Mouse (Mus musculus): ENCODE measurements around the gene Shisa9. TPM values are rescaled to one million over a fixed set of nuclear protein-coding genes. Genes with fewer than 3 reads are reported as not detected.
A peak's percentile ranks its signal among the peaks of the same experiment; 100 is the strongest.

Shisa9 gene
- polyA plus RNA-seq, 1 experiment from 2014 or later: 2.1 TPM

- no peaks in the 10 kb centered on the region for H3K36me3 ChIP-seq (ENCODE audit: control insufficient read depth, insufficient read depth, low read length)
- H3K9me3 ChIP-seq (ENCODE audit: control insufficient read depth, low read depth, low read length): no peaks in the 10 kb centered on the region
- H3K27ac ChIP-seq (ENCODE audit: low read length): no peak overlapping the region
- peak overlapping the region; percentile 43 for H3K4me3 ChIP-seq (ENCODE audit: low read depth, low read length)
- H3K4me1 ChIP-seq (ENCODE audit: control insufficient read depth, insufficient read depth, low read length): peaks cover 11% of the 10 kb centered on the region; the same call in 1 of the 2 replicates
- H3K27me3 ChIP-seq (ENCODE audit: control insufficient read depth, insufficient read depth, low read length): peaks cover 37% of the 10 kb centered on the region
- peak overlapping the region; percentile 78 for H3K4me2 ChIP-seq (replicated peaks; ENCODE audit: low read depth, low read length)
- no peak for ATAC-seq (ENCODE audit: insufficient number of reproducible peaks, insufficient read depth, low FRiP score, low read depth)
- no peak overlapping the region for H3K9ac ChIP-seq (replicated peaks; ENCODE audit: low read depth, low read length)
- 1% methylated on average over 25 of the region's 25 CpGs for WGBS
Measured at GRCm38 (mm10) chr16:11983106-11983615, 752 bp upstream of the Shisa9 start.

DNA sequence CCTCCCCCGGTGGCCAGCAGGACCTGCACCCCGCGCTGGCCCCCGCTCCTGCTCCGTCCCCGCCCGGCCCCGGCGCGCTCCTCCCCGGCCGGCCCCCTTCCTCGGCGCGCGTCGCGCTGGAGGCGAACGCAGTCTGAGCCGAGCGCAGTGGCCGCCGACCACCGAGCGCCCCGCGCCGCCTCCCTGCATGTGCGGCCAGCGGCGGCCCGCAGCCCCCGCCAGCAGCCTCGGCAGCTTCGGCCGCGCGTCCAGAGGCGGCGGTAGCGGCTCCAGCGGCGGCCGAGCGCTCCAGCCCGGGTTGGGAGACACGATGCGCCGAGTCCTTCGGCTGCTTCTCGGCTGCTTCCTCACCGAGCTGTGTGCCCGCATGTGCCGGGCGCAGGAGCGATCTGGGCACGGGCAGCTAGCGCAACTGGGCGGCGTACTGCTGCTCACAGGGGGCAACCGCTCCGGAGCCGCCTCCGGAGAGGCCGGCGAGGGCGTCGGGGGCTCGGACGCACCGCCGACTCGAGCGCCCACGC, 418 bp downstream of the Shisa9 start:
- ATAC-seq (ENCODE audit: insufficient number of reproducible peaks, insufficient read depth, low FRiP score, low read depth): peak; percentile 66; the same call in 1 of the 2 replicates
- Histone ChIP-seq H3K4me3 (ENCODE audit: low read depth, low read length) (peak overlapping the region; percentile 43), H3K27ac (ENCODE audit: low read length) (no peak overlapping the region), H3K9me3 (ENCODE audit: control insufficient read depth, low read depth, low read length) (no peaks in the 10 kb centered on the region), H3K9ac (replicated peaks; ENCODE audit: low read depth, low read length) (no peak overlapping the region; the same call in 1 of the 2 replicates), H3K36me3 (ENCODE audit: control insufficient read depth, insufficient read depth, low read length) (no peaks in the 10 kb centered on the region), H3K4me2 (replicated peaks; ENCODE audit: low read depth, low read length) (peak overlapping the region; percentile 78), H3K27me3 (ENCODE audit: control insufficient read depth, insufficient read depth, low read length) (peaks cover 37% of the 10 kb centered on the region), H3K4me1 (ENCODE audit: control insufficient read depth, insufficient read depth, low read length) (peaks cover 11% of the 10 kb centered on the region; the same call in 1 of the 2 replicates)
- 1% methylated on average over 61 of the region's 76 CpGs for WGBS

GRCm38 (mm10) chr16:11987056-11987455, 3.1 kb downstream of the Shisa9 start:
- Histone ChIP-seq H3K9ac (replicated peaks; ENCODE audit: low read depth, low read length) (no peak overlapping the region), H3K9me3 (ENCODE audit: control insufficient read depth, low read depth, low read length) (no peaks in the 10 kb centered on the region), H3K4me3 (ENCODE audit: low read depth, low read length) (no peak overlapping the region), H3K36me3 (ENCODE audit: control insufficient read depth, insufficient read depth, low read length) (no peaks in the 10 kb centered on the region), H3K4me2 (replicated peaks; ENCODE audit: low read depth, low read length) (no peak overlapping the region), H3K27ac (ENCODE audit: low read length) (no peak overlapping the region), H3K27me3 (ENCODE audit: control insufficient read depth, insufficient read depth, low read length) (peaks cover 34% of the 10 kb centered on the region), H3K4me1 (ENCODE audit: control insufficient read depth, insufficient read depth, low read length) (peaks cover 11% of the 10 kb centered on the region; the same call in 1 of the 2 replicates)
- ATAC-seq (ENCODE audit: insufficient number of reproducible peaks, insufficient read depth, low FRiP score, low read depth): no peak
- WGBS: 81% methylated on average over 4 of the region's 4 CpGs

DNA sequence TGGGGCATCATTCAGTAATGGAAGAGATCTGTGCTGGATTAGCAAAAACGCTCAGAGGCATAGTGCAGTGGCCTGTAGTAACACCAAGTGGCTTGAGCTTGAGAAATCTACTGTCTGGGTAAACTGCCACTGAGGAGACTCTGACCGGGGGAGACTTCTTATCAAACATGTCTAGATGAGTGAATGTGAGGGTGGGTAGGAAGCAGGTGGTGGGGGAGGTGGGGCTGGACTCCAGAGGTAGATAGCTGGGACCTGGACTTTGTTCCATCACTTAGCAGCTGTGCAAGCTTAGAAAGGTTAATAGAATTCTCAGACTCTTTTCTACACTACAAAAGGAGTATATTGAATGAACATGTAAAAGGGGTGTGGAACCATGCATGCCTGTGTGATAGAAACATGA, 21.3 kb downstream of the Shisa9 start:
- Histone ChIP-seq H3K4me3 (ENCODE audit: low read depth, low read length) (no peak overlapping the region), H3K9ac (replicated peaks; ENCODE audit: low read depth, low read length) (no peak overlapping the region), H3K27ac (ENCODE audit: low read length) (no peak overlapping the region), H3K27me3 (ENCODE audit: control insufficient read depth, insufficient read depth, low read length) (no peaks in the 10 kb centered on the region), H3K4me1 (ENCODE audit: control insufficient read depth, insufficient read depth, low read length) (no peaks in the 10 kb centered on the region), H3K36me3 (ENCODE audit: control insufficient read depth, insufficient read depth, low read length) (no peaks in the 10 kb centered on the region), H3K9me3 (ENCODE audit: control insufficient read depth, low read depth, low read length) (no peaks in the 10 kb centered on the region), H3K4me2 (replicated peaks; ENCODE audit: low read depth, low read length) (no peak overlapping the region)
- no peak for ATAC-seq (ENCODE audit: insufficient number of reproducible peaks, insufficient read depth, low FRiP score, low read depth)
- 70% methylated on average over 2 of the region's 2 CpGs for WGBS

- H3K4me1 ChIP-seq (ENCODE audit: control insufficient read depth, insufficient read depth, low read length): no peaks in the 10 kb centered on the region
- H3K27me3 ChIP-seq (ENCODE audit: control insufficient read depth, insufficient read depth, low read length): no peaks in the 10 kb centered on the region
- H3K4me3 ChIP-seq (ENCODE audit: low read depth, low read length): no peak overlapping the region
- no peak overlapping the region for H3K27ac ChIP-seq (ENCODE audit: low read length)
- no peaks in the 10 kb centered on the region for H3K36me3 ChIP-seq (ENCODE audit: control insufficient read depth, insufficient read depth, low read length)
- no peaks in the 10 kb centered on the region for H3K9me3 ChIP-seq (ENCODE audit: control insufficient read depth, low read depth, low read length)
- no peak overlapping the region for H3K4me2 ChIP-seq (replicated peaks; ENCODE audit: low read depth, low read length)
- WGBS: 77% methylated on average over 3 of the region's 3 CpGs
- no peak for ATAC-seq (ENCODE audit: insufficient number of reproducible peaks, insufficient read depth, low FRiP score, low read depth)
- no peak overlapping the region for H3K9ac ChIP-seq (replicated peaks; ENCODE audit: low read depth, low read length)
Measured at GRCm38 (mm10) chr16:12010136-12010535, 26.2 kb downstream of the Shisa9 start.

DNA sequence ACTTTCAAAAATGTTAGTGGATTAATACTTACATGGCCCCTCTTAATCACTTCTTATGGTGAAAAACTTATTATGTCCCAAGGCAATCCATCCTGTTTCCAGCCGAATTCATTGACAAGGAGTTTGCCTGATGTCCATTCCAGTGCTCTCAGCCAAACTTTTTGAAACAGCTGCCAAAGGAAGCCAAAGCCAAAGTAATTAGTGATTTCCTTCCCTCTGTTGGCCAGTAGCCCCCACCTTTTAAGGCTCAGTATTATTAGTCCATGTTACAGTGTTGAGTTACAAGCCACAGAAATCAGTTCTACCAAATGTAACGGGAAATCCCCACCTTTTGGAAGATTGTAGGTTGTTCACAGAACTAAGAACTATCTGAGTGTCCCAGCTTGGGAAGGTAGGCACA, 28.8 kb downstream of the Shisa9 start:
- Histone ChIP-seq H3K36me3 (ENCODE audit: control insufficient read depth, insufficient read depth, low read length) (no peaks in the 10 kb centered on the region), H3K4me2 (replicated peaks; ENCODE audit: low read depth, low read length) (no peak overlapping the region), H3K4me3 (ENCODE audit: low read depth, low read length) (no peak overlapping the region), H3K9me3 (ENCODE audit: control insufficient read depth, low read depth, low read length) (no peaks in the 10 kb centered on the region), H3K4me1 (ENCODE audit: control insufficient read depth, insufficient read depth, low read length) (no peaks in the 10 kb centered on the region), H3K9ac (replicated peaks; ENCODE audit: low read depth, low read length) (no peak overlapping the region), H3K27me3 (ENCODE audit: control insufficient read depth, insufficient read depth, low read length) (no peaks in the 10 kb centered on the region), H3K27ac (ENCODE audit: low read length) (no peak overlapping the region)
- 73% methylated on average over 2 of the region's 2 CpGs for whole genome bisulfite sequencing
- ATAC-seq (ENCODE audit: insufficient number of reproducible peaks, insufficient read depth, low FRiP score, low read depth): no peak

DNA sequence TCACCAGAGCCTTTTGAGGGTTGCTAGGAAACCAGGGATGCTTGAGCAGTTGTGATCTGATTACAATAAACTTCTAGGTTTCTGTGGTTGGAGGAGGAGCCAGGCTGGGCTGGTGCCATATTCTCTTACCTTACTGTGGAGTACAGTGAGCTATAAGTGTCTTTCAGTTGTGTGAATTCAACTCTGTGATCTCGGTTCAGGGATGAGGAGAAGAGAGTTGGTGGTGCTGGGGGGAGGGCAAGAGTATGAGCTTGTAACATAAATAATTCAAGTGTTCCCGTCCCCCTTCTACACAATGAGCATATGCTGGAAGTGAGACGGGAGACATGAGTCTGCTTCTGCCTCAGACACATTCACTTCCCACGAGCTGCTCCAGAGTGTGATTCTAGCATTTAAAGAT, 30.6 kb downstream of the Shisa9 start:
- no peak overlapping the region for H3K4me3 ChIP-seq (ENCODE audit: low read depth, low read length)
- no peak for ATAC-seq (ENCODE audit: insufficient number of reproducible peaks, insufficient read depth, low FRiP score, low read depth)
- H3K27me3 ChIP-seq (ENCODE audit: control insufficient read depth, insufficient read depth, low read length): no peaks in the 10 kb centered on the region
- no peak overlapping the region for H3K27ac ChIP-seq (ENCODE audit: low read length)
- H3K4me2 ChIP-seq (replicated peaks; ENCODE audit: low read depth, low read length): no peak overlapping the region
- H3K4me1 ChIP-seq (ENCODE audit: control insufficient read depth, insufficient read depth, low read length): no peaks in the 10 kb centered on the region
- no peaks in the 10 kb centered on the region for H3K9me3 ChIP-seq (ENCODE audit: control insufficient read depth, low read depth, low read length)
- H3K9ac ChIP-seq (replicated peaks; ENCODE audit: low read depth, low read length): no peak overlapping the region
- WGBS: 54% methylated on average over 4 of the region's 4 CpGs
- H3K36me3 ChIP-seq (ENCODE audit: control insufficient read depth, insufficient read depth, low read length): no peaks in the 10 kb centered on the region

GRCm38 (mm10) chr16:12017921-12018618, 34.2 kb downstream of the Shisa9 start:
- H3K9me3 ChIP-seq (ENCODE audit: control insufficient read depth, low read depth, low read length): no peaks in the 10 kb centered on the region
- ATAC-seq (ENCODE audit: insufficient number of reproducible peaks, insufficient read depth, low FRiP score, low read depth): no peak
- no peak overlapping the region for H3K4me2 ChIP-seq (replicated peaks; ENCODE audit: low read depth, low read length)
- H3K27me3 ChIP-seq (ENCODE audit: control insufficient read depth, insufficient read depth, low read length): no peaks in the 10 kb centered on the region
- H3K4me3 ChIP-seq (ENCODE audit: low read depth, low read length): no peak overlapping the region
- WGBS: 77% methylated on average over 4 of the region's 4 CpGs
- H3K9ac ChIP-seq (replicated peaks; ENCODE audit: low read depth, low read length): no peak overlapping the region
- H3K4me1 ChIP-seq (ENCODE audit: control insufficient read depth, insufficient read depth, low read length): no peaks in the 10 kb centered on the region
- no peak overlapping the region for H3K27ac ChIP-seq (ENCODE audit: low read length)
- H3K36me3 ChIP-seq (ENCODE audit: control insufficient read depth, insufficient read depth, low read length): no peaks in the 10 kb centered on the region
